Mouse (Mus musculus) embryonic facial prominence, embryonic 10.5 days (tissue): ENCODE data around the gene Cpn2. TPM values are rescaled to one million over a fixed set of nuclear protein-coding genes. Genes with fewer than 3 reads are reported as not detected.
A peak's percentile ranks its signal among the peaks of the same experiment; 100 is the strongest.

ENCODE experiments used
- DNase-seq: peaks from one replicate; pipeline ENCODE4 v3.0.0-alpha.2; 2017; ENCODE audit warnings: low spot score
- H3K27ac ChIP-seq: fragments of 300-500 bp; sonication (generic); replicated peaks from 2 replicates; pipeline ENCODE4 v1.5.1; 2016; ENCODE audit warnings: mild to moderate bottlenecking
- H3K27me3 ChIP-seq: fragments of 300-500 bp; sonication (generic); replicated peaks from 2 replicates; pipeline ENCODE4 v1.6.1; 2016; ENCODE audit warnings: low read depth, mild to moderate bottlenecking; ENCODE audit not compliant: poor library complexity, severe bottlenecking
- H3K36me3 ChIP-seq: fragments of 300-500 bp; sonication (generic); replicated peaks from 2 replicates; pipeline ENCODE4 v1.6.1; 2016; ENCODE audit warnings: mild to moderate bottlenecking, moderate library complexity
- H3K4me1 ChIP-seq: fragments of 300-500 bp; sonication (generic); 2 replicates; pipeline ENCODE4 v1.6.1; 2016
- H3K4me3 ChIP-seq: fragments of 300-500 bp; sonication (generic); 2 replicates; pipeline ENCODE4 v1.5.1; 2016; ENCODE audit warnings: mild to moderate bottlenecking, moderate library complexity
- H3K9me3 ChIP-seq: fragments of 300-500 bp; sonication (generic); 2 replicates; pipeline ENCODE4 v1.6.1; 2016; ENCODE audit warnings: mild to moderate bottlenecking
- WGBS: fragments of 180-500 bp; shearing (Covaris S2); methylation state at CpG from one replicate; pipeline ENCODE4 v1.1.7; 2016; 5-methylcytosine and 5-hydroxymethylcytosine counted together
- polyA plus RNA-seq: library from polyadenylated mRNA; unstranded; fragments of >200 nt; fragmentation: Nextera tagmentation; extraction: Ambion mirVana; gene quantifications from 2 replicates; pipeline ENCODE4 v1.2.1, GENCODE M21; 2016

The Cpn2 gene
- polyA plus RNA-seq, 1 experiment from 2014 or later, result not detected

- Histone ChIP-seq H3K4me1 (peaks cover 32% of the 10 kb centered on the region), H3K27ac (peak overlapping the region; percentile 76), H3K4me3 (no peak overlapping the region), H3K9me3 (no peaks in the 10 kb centered on the region), H3K36me3 (no peaks in the 10 kb centered on the region), H3K27me3 (peaks cover 5% of the 10 kb centered on the region; the same call in 1 of the 2 replicates)
- 78% methylated on average over 6 of the region's 6 CpGs for WGBS
- DNase-seq, result no peak
Measured at GRCm38 (mm10) chr16:30271941-30272595, 4.8 kb upstream of the Cpn2 start.

DNA sequence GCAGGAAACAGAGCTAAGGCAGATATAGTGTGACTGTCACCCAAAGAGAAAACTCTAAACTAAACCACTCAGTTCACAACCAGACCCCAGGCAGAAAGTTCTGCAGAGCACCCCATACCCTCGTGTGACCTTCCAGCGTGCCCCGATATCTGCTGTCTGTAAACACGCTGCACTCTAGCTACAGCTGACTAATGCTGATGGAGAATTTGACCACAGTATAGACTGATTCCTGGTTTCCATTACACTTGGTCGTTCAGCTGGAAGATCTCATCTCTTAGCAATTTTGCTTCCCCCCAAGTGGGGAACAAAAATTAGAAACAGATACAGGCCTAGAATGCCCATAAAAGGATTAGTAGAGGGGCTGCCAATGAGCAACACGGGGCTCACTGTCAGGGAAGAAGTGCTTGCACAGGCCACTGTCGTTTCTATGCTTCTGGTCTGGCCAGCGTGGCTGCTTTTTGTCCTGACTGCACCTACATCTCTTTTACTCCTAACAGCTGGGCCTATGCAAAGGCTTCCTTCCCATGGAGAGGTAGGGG, 4.0 kb upstream of the Cpn2 start:
- Histone ChIP-seq H3K4me1 (peaks cover 32% of the 10 kb centered on the region), H3K36me3 (no peaks in the 10 kb centered on the region), H3K4me3 (no peak overlapping the region), H3K27me3 (peaks cover 10% of the 10 kb centered on the region; the same call in 1 of the 2 replicates), H3K27ac (peak overlapping the region; percentile 76), H3K9me3 (no peaks in the 10 kb centered on the region)
- 48% methylated on average over 8 of the region's 8 CpGs for WGBS
- DNase-seq, result peak; percentile 36

DNA sequence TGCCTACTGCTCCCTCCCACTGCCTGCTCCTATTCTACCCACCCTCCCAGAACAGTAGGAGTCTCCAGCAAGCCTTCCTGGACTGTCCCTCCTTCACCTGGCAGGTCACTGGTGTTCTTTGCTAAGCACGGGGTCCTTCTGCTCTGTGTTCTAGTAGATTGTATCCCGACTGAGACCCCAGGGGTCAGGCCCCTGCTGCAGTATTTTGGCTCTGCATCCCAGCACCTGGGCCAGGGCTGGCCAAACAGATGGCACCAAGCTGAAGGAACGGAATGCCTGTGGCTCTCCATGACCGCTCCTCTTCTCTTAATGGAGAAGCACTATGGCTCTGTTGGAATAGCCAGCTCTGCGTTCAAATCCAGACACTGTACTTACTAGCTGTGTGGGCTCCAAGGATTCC, 738 bp downstream of the Cpn2 start:
- Histone ChIP-seq H3K9me3 (no peaks in the 10 kb centered on the region), H3K27me3 (0 out of 2 replicates have a peak, but pooled peaks cover 10% of the 10 kb centered on the region), H3K27ac (no peak overlapping the region), H3K36me3 (no peaks in the 10 kb centered on the region), H3K4me3 (no peak overlapping the region), H3K4me1 (peaks cover 28% of the 10 kb centered on the region)
- DNase-seq, result no peak
- 84% methylated on average over 5 of the region's 5 CpGs for WGBS

GRCm38 (mm10) chr16:30265611-30266010, 1.7 kb downstream of the Cpn2 start:
- DNase-seq, result no peak
- Histone ChIP-seq H3K36me3 (no peaks in the 10 kb centered on the region), H3K4me1 (peaks cover 19% of the 10 kb centered on the region), H3K4me3 (no peak overlapping the region), H3K27ac (no peak overlapping the region), H3K27me3 (0 out of 2 replicates have a peak, but pooled peaks cover 10% of the 10 kb centered on the region), H3K9me3 (no peaks in the 10 kb centered on the region)
- WGBS, result 63% methylated on average over 4 of the region's 4 CpGs

GRCm38 (mm10) chr16:30263156-30263555, 4.1 kb downstream of the Cpn2 start:
- Histone ChIP-seq H3K27me3 (0 out of 2 replicates have a peak, but pooled peaks cover 6% of the 10 kb centered on the region), H3K4me3 (no peak overlapping the region), H3K27ac (no peak overlapping the region), H3K9me3 (no peaks in the 10 kb centered on the region), H3K4me1 (peaks cover 25% of the 10 kb centered on the region), H3K36me3 (no peaks in the 10 kb centered on the region)
- WGBS, result 61% methylated on average over 4 of the region's 4 CpGs
- no peak for DNase-seq

GRCm38 (mm10) chr16:30262664-30263063, 4.6 kb downstream of the Cpn2 start:
- WGBS, result 0% methylated on average over 2 of the region's 2 CpGs
- H3K27ac ChIP-seq, result no peak overlapping the region
- peaks cover 26% of the 10 kb centered on the region for H3K4me1 ChIP-seq
- H3K9me3 ChIP-seq, result no peaks in the 10 kb centered on the region
- no peaks in the 10 kb centered on the region for H3K36me3 ChIP-seq
- H3K27me3 ChIP-seq, result 0 out of 2 replicates have a peak, but pooled peaks cover 6% of the 10 kb centered on the region
- peak; percentile 84 for DNase-seq
- no peak overlapping the region for H3K4me3 ChIP-seq

- Histone ChIP-seq H3K9me3 (no peaks in the 10 kb centered on the region), H3K27me3 (0 out of 2 replicates have a peak, but pooled peaks cover 6% of the 10 kb centered on the region), H3K4me1 (peaks cover 26% of the 10 kb centered on the region), H3K27ac (no peak overlapping the region), H3K36me3 (no peaks in the 10 kb centered on the region), H3K4me3 (no peak overlapping the region)
- WGBS, result 88% methylated on average over 10 of the region's 10 CpGs
- DNase-seq, result no peak
Measured at GRCm38 (mm10) chr16:30262157-30262556, 5.1 kb downstream of the Cpn2 start.

- Histone ChIP-seq H3K4me3 (no peak overlapping the region), H3K9me3 (no peaks in the 10 kb centered on the region), H3K27me3 (peaks cover 8% of the 10 kb centered on the region), H3K4me1 (peaks cover 26% of the 10 kb centered on the region), H3K27ac (no peak overlapping the region), H3K36me3 (no peaks in the 10 kb centered on the region)
- WGBS, result 90% methylated on average over 9 of the region's 9 CpGs
- no peak for DNase-seq
Measured at GRCm38 (mm10) chr16:30261341-30261740, 6.0 kb downstream of the Cpn2 start.

DNA sequence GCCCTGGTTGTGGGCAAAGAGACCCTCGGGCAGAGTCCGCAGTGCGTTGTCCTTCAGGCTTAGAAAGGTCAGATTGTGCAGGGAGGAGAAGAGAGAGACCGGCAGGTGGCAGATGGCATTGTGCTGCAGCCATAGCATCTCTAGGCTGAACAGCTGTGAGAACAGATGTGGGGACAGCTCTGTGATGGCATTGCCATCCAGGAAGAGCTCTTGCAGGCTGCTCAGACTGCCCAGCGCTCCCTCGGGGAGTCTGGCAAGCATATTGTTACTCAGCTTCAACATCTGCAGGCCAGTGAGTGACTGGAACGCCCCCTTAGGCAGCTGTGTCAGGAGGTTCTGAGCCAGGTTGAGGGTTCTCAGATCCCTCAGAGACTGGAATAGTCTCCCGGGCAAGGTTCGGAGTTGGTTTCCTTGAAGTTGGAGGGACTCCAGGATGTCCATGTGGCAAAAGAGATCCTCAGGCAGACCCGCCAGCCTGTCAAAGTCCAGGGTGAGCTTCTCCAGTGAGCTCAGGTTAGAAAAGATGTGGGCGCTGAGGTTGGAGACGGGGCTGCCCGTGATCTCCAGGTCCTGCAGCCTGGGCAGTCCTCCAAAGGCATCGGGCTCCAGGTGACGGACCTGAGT, 7.2 kb downstream of the Cpn2 start:
- Histone ChIP-seq H3K4me1 (peaks cover 20% of the 10 kb centered on the region), H3K27ac (no peak overlapping the region), H3K27me3 (peaks cover 6% of the 10 kb centered on the region), H3K36me3 (no peaks in the 10 kb centered on the region), H3K4me3 (no peak overlapping the region), H3K9me3 (no peaks in the 10 kb centered on the region)
- WGBS, result 89% methylated on average over 15 of the region's 15 CpGs
- no peak for DNase-seq

- 85% methylated on average over 10 of the region's 10 CpGs for WGBS
- peak overlapping the region; percentile 24; the same call in 1 of the 2 replicates for H3K27ac ChIP-seq
- H3K36me3 ChIP-seq, result no peaks in the 10 kb centered on the region
- no peaks in the 10 kb centered on the region for H3K9me3 ChIP-seq
- H3K4me1 ChIP-seq, result peaks cover 17% of the 10 kb centered on the region
- DNase-seq, result no peak
- H3K27me3 ChIP-seq, result peaks cover 6% of the 10 kb centered on the region
- no peak overlapping the region for H3K4me3 ChIP-seq
Measured at GRCm38 (mm10) chr16:30259444-30259843, 7.9 kb downstream of the Cpn2 start.

GRCm38 (mm10) chr16:30258441-30258840, 8.9 kb downstream of the Cpn2 start:
- 90% methylated on average over 7 of the region's 7 CpGs for WGBS
- no peak for DNase-seq
- no peak overlapping the region for H3K27ac ChIP-seq

DNA sequence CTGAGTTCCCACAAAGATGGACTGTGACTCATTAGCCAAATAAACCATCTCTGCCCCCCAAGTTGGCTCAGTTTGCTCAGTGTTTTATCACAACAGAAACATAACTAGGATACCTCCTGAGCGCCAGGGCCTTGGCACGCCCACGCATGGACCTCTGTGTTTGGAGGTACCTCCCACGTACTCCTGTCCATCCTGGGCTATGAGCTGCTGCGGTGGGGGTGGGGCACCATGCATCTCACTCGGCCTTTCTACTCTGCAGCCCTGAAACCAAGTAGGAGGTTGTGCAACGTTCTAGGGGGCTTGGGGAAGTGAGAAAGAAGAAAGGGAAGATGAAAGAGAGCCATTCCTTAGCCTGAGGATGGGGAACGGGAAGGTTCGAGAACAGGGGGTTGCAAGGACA, 9.6 kb downstream of the Cpn2 start:
- Histone ChIP-seq H3K27ac (no peak overlapping the region), H3K9me3 (no peaks in the 10 kb centered on the region)

More at GRCm38 (mm10) chr16:30258441-30258840, 8.9 kb downstream of the Cpn2 start:
- H3K27me3 ChIP-seq, result peaks cover 6% of the 10 kb centered on the region
- H3K4me3 ChIP-seq, result no peak overlapping the region
- peaks cover 10% of the 10 kb centered on the region; the same call in 1 of the 2 replicates for H3K4me1 ChIP-seq
- H3K36me3 ChIP-seq, result no peaks in the 10 kb centered on the region
- no peaks in the 10 kb centered on the region for H3K9me3 ChIP-seq

DNA sequence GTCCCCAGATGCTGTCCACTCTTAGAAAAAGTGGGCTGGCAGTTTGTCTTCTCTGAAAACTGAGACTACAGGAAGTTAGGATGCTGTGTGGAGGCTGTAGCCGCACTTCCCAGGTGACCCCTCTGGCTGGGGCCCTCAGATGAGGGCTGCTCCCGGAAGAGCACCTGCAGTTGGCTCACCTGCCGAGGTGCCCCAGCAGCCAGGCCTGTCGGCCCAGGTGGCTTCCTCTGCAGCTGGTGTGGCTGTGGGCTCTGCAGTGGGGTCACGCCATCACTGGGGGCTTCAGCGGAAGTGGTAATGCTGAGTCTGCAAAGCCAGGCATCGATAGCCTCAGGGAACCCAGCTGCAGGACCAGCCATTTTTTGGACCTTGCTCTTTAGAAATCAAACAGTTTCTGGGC, 12.2 kb downstream of the Cpn2 start:
- no peak for DNase-seq
- 60% methylated on average over 7 of the region's 7 CpGs for WGBS
- Histone ChIP-seq H3K27ac (no peak overlapping the region), H3K4me1 (peaks cover 19% of the 10 kb centered on the region), H3K4me3 (no peak overlapping the region), H3K36me3 (no peaks in the 10 kb centered on the region), H3K27me3 (peaks cover 31% of the 10 kb centered on the region), H3K9me3 (no peaks in the 10 kb centered on the region)

More for the DNA sequence above, 9.6 kb downstream of the Cpn2 start:
- Histone ChIP-seq H3K4me3 (no peak overlapping the region), H3K27me3 (peaks cover 13% of the 10 kb centered on the region), H3K36me3 (no peaks in the 10 kb centered on the region), H3K4me1 (peaks cover 10% of the 10 kb centered on the region; the same call in 1 of the 2 replicates)
- 82% methylated on average over 9 of the region's 9 CpGs for WGBS
- no peak for DNase-seq
